Mouse (Mus musculus) heart, embryonic 11.5 days (tissue): ENCODE data around the gene Mgll. TPM values are rescaled to one million over a fixed set of nuclear protein-coding genes. Genes with fewer than 3 reads are reported as not detected.

Experiments used
- ATAC-seq: fragments of 200-750 bp; cut with Nextera tagmentation; replicated peaks from 2 replicates; pipeline ENCODE4 v1.8.0; 2017; ENCODE audit warnings: moderate library complexity; ENCODE audit not compliant: insufficient number of reproducible peaks, low FRiP score, low TSS enrichment
- H3K27ac ChIP-seq: fragments of 300-500 bp; sonication (generic); 2 replicates; pipeline ENCODE4 v1.5.1; 2014; ENCODE audit warnings: mild to moderate bottlenecking, low read depth, low read length
- H3K27me3 ChIP-seq: fragments of 300-500 bp; sonication (generic); 2 replicates; pipeline ENCODE4 v1.6.1; 2014; ENCODE audit warnings: mild to moderate bottlenecking, low read length, mixed read lengths; ENCODE audit not compliant: control insufficient read depth, insufficient read depth
- H3K36me3 ChIP-seq: fragments of 300-500 bp; sonication (generic); 2 replicates; pipeline ENCODE4 v1.6.1; 2014; ENCODE audit warnings: mild to moderate bottlenecking, low read length, moderate library complexity, mixed read lengths; ENCODE audit not compliant: control insufficient read depth, insufficient read depth
- H3K4me1 ChIP-seq: fragments of 300-500 bp; sonication (generic); 2 replicates; pipeline ENCODE4 v1.6.1; 2014; ENCODE audit warnings: low read length; ENCODE audit not compliant: control insufficient read depth, insufficient read depth
- H3K4me2 ChIP-seq: fragments of 300-500 bp; sonication (generic); 2 replicates; pipeline ENCODE4 v1.6.1; 2014; ENCODE audit warnings: mild to moderate bottlenecking, moderate library complexity
- H3K4me3 ChIP-seq: fragments of 300-500 bp; sonication (generic); 2 replicates; pipeline ENCODE4 v1.5.1; 2014; ENCODE audit warnings: low read depth, low read length
- H3K9ac ChIP-seq: fragments of 300-500 bp; sonication (generic); 2 replicates; pipeline ENCODE4 v1.6.1; 2014; ENCODE audit warnings: mild to moderate bottlenecking, low read depth, low read length, moderate library complexity
- H3K9me3 ChIP-seq: fragments of 300-500 bp; sonication (generic); replicated peaks from 2 replicates; pipeline ENCODE4 v1.6.1; 2016; ENCODE audit warnings: low read length; ENCODE audit not compliant: control insufficient read depth
- WGBS: fragments of 180-500 bp; shearing (Covaris S2); extraction: QIAGEN DNeasy Blood & Tissue Kit; methylation state at CpG from one replicate; pipeline ENCODE4 v1.1.7; 2014; ENCODE audit not compliant: insufficient replicate concordance; 5-methylcytosine and 5-hydroxymethylcytosine counted together
- polyA plus RNA-seq: library from polyadenylated mRNA; unstranded; fragments of >200 nt; fragmentation: Nextera tagmentation; extraction: Ambion mirVana; gene quantifications from 2 replicates; pipeline ENCODE4 v1.2.1, GENCODE M21; 2014

The Mgll gene
- polyA plus RNA-seq, 1 experiment from 2014 or later, result 8.6 TPM

DNA sequence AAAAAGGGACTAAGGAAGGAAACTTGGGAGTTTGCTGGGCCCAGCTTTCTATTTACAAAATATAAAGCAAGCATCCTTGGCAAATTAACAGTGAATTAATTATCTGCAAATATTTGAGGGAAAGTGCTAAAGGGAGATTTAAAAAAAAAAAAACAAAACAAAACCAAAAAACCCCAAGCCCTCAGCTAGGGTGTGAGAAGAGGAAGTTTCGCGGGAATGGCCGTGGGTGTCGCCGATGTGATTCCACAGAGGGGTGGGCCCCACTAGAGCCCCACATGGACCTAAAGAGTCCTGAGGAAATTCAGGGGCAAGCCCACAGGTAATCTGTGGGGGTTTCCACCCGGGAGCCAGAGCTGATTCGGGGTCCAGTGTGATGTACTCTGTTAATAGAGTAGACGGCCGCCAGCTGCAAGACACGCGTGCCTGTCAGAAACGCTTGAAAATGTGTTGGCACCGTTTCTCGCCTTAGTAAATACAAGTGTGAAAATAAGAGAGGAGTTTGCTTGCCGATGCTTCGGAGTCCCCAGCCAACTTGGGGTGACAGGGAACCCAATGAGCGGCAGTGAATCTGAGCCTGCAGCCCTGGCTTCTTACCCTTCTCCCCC, 46.2 kb downstream of the Mgll start:
- Histone ChIP-seq H3K4me1 (peaks cover 17% of the 10 kb centered on the region), H3K4me2 (no peak overlapping the region), H3K36me3 (no peaks in the 10 kb centered on the region), H3K27me3 (no peaks in the 10 kb centered on the region), H3K4me3 (no peak overlapping the region), H3K9me3 (no peaks in the 10 kb centered on the region), H3K9ac (no peak overlapping the region), H3K27ac (no peak overlapping the region)
- ATAC-seq, result no peak
- WGBS, result 72% methylated on average over 17 of the region's 17 CpGs

DNA sequence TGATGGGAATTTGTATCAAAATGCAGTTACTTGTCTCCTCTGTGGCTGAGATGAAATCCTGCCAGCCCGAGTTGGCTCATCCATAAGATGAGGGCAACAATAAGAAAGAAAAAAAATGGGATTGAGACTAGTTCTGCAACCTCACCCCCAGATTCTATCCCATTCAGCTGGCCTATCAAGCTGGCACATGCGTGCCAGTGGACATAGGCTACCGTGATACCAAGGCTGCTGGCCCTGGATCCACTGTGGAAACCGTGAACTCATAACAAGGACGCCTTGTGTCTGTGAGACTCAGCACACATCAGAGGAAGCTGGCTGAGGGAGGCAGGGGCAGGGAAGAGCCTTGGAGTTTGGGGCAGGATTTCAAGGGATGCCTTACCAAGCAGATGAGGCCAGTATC, 46.8 kb downstream of the Mgll start:
- no peaks in the 10 kb centered on the region for H3K36me3 ChIP-seq
- H3K9me3 ChIP-seq, result no peaks in the 10 kb centered on the region
- H3K27me3 ChIP-seq, result no peaks in the 10 kb centered on the region
- H3K4me3 ChIP-seq, result no peak overlapping the region
- no peak for ATAC-seq
- WGBS, result 85% methylated on average over 5 of the region's 5 CpGs
- H3K27ac ChIP-seq, result no peak overlapping the region
- peaks cover 13% of the 10 kb centered on the region for H3K4me1 ChIP-seq
- H3K9ac ChIP-seq, result no peak overlapping the region
- H3K4me2 ChIP-seq, result no peak overlapping the region

DNA sequence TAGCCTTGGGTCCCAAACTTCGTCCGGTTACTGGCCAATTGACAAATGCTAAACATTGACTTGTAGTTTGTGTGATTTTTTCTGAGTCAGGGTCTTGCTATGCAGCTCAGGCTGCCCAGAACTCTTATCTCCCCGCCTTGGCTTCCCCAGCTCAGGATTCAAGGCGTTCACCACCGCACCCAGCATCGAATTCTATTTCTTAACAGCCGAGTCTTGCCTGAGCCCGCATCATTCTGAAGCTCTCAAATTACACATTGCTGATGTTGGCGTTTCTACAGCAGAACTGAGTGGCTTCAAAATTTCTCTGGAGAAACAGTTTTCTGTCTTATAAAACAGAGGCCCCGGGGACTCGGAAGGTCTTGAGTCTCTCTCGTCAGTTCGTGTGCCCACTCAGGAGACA, 47.8 kb downstream of the Mgll start:
- ATAC-seq, result no peak
- H3K4me1 ChIP-seq, result peaks cover 9% of the 10 kb centered on the region; the same call in 1 of the 2 replicates
- 73% methylated on average over 13 of the region's 13 CpGs for WGBS
- H3K27ac ChIP-seq, result no peak overlapping the region
- no peak overlapping the region for H3K9ac ChIP-seq
- H3K4me2 ChIP-seq, result no peak overlapping the region
- H3K36me3 ChIP-seq, result no peaks in the 10 kb centered on the region
- H3K4me3 ChIP-seq, result no peak overlapping the region
- H3K9me3 ChIP-seq, result no peaks in the 10 kb centered on the region
- H3K27me3 ChIP-seq, result no peaks in the 10 kb centered on the region

DNA sequence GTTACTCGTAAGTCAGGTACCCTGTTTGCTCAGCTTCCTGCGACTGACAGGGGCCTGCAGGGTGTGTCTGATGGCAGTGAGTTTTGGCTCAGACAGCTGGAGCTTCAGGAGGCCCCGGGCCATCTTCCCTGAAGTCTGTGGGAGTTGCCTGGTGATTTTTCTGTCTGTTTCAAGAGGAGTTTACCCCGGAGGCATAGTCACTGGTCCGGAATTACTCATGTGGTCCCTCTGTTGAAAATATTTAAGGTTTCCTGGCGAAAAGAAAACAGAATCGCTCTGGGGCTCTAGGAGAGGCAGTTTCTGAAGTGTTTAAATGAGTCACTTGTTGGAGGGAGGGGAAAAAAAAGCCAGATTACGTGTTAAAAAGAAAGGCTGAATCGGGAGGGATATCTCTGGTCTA, 49.8 kb downstream of the Mgll start:
- no peak for ATAC-seq

DNA sequence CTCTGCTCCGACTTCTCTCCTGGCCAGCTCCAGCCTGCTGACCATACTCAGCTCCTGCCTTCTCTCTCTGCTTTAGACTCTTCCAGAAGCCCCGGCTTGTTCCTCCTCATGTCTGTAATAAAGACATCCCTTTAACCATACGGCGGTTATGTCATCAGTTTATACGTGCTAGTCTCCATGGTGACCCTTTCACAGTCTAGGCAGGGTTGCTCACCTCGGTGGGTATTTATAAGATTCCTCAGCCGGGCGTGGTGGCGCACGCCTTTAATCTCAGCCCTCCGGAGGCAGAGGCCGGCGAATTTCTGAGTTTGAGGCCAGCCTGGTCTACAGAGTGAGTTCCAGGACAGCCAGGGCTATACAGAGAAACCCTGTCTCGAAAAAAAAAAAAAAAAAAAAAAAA, 51.1 kb downstream of the Mgll start:
- no peak overlapping the region for H3K4me2 ChIP-seq
- no peak for ATAC-seq
- WGBS, result 71% methylated on average over 14 of the region's 14 CpGs
- H3K9ac ChIP-seq, result 0 out of 2 replicates have a peak overlapping the region, but pooled peaks have one; percentile 46
- H3K36me3 ChIP-seq, result no peaks in the 10 kb centered on the region
- H3K9me3 ChIP-seq, result no peaks in the 10 kb centered on the region
- no peak overlapping the region for H3K4me3 ChIP-seq
- no peak overlapping the region for H3K27ac ChIP-seq
- H3K4me1 ChIP-seq, result 0 out of 2 replicates have a peak, but pooled peaks cover 6% of the 10 kb centered on the region
- no peaks in the 10 kb centered on the region for H3K27me3 ChIP-seq

More for the DNA sequence above, 49.8 kb downstream of the Mgll start:
- no peak overlapping the region for H3K4me3 ChIP-seq
- 59% methylated on average over 9 of the region's 9 CpGs for WGBS
- no peaks in the 10 kb centered on the region for H3K36me3 ChIP-seq
- no peak overlapping the region for H3K27ac ChIP-seq
- 0 out of 2 replicates have a peak, but pooled peaks cover 6% of the 10 kb centered on the region for H3K4me1 ChIP-seq
- H3K9me3 ChIP-seq, result no peaks in the 10 kb centered on the region
- no peaks in the 10 kb centered on the region for H3K27me3 ChIP-seq
- H3K4me2 ChIP-seq, result no peak overlapping the region
- no peak overlapping the region for H3K9ac ChIP-seq

DNA sequence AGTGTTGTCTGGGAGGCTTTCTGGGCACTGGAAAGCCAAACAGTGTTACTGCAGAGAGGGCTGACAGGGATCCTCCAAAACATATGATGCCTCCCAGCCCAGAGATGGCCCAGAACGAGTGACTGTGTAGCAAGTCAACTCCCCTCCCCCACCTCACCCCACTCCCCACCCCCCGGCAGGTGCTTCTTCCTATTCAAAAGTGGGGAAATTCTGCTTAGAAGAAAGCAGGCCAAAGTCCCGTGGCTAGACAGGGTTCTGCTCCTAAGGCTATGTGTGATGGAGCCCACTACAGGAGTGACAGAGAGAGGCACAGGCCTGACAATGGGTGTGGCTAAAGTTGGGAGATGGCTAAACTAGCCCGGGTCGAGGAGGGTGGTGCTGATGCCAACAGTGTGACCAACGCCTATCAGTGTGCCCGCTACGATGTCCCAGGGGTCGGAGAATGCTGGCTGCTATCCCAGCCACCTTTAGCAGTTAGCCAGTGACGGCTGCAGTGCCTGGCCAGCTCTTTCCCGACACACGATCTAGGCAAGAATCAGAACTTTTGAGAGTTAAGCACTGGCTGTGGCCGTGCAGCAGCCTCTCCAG, 52.2 kb downstream of the Mgll start:
- H3K9ac ChIP-seq, result no peak overlapping the region
- WGBS, result 56% methylated on average over 13 of the region's 13 CpGs
- H3K4me1 ChIP-seq, result 0 out of 2 replicates have a peak, but pooled peaks cover 6% of the 10 kb centered on the region
- H3K4me3 ChIP-seq, result no peak overlapping the region
- no peaks in the 10 kb centered on the region for H3K9me3 ChIP-seq
- H3K4me2 ChIP-seq, result no peak overlapping the region
- H3K27me3 ChIP-seq, result no peaks in the 10 kb centered on the region
- no peak for ATAC-seq
- H3K36me3 ChIP-seq, result no peaks in the 10 kb centered on the region
- no peak overlapping the region for H3K27ac ChIP-seq

DNA sequence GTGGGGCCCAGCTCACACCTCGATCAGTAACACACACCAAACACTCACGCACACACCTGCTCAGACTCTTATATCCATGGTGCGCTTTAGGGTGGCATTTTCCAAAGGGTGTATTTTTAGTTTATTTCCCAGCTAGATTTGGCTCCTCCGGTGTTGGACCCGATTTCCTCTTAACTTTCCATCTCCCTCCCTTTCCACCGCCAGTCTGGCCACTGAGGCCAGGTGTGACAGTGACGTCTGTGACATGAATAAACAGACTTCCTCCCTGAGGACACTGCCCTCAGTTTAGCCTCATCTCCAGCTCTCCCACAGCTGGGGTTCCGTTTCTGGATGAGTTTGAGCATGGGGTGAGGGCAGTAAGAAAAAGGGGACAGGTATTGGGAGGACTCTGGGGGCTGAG, 52.8 kb downstream of the Mgll start:
- no peaks in the 10 kb centered on the region for H3K27me3 ChIP-seq
- 61% methylated on average over 8 of the region's 8 CpGs for WGBS
- no peak overlapping the region for H3K4me3 ChIP-seq
- H3K9ac ChIP-seq, result no peak overlapping the region
- no peak for ATAC-seq
- no peaks in the 10 kb centered on the region for H3K9me3 ChIP-seq
- H3K27ac ChIP-seq, result no peak overlapping the region
- no peaks in the 10 kb centered on the region for H3K36me3 ChIP-seq
- 0 out of 2 replicates have a peak, but pooled peaks cover 6% of the 10 kb centered on the region for H3K4me1 ChIP-seq
- H3K4me2 ChIP-seq, result no peak overlapping the region

DNA sequence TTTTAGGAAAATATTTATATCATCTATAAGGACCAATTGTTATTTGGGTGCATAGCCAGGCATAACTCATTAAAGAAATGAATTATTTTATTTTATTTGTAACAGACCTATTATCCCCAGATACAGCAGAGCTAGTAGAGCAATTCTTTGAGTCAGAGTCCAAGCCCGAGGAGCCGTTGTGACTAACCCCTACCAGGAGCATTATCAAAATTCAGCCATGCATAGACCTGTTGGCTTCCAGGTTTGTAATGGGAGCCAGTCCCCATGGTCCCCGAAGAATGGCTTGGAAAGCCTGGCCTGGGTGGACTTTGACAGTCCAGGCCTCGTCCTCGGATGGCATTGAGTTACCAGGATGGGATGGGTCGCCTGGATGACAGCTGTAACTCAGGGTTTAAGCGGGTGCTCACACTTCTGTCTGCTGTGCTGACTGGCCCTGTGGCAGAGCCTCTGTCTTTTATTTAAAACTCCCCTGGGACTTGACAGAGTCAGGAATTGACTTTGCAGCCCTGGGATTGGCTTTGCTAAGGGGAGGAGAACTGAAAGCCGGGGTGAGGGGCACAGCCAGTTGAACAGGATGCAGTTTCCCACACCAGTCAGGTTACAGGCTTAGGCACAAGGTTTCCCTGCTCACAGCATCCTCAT, 54.0 kb downstream of the Mgll start:
- Histone ChIP-seq H3K9me3 (no peaks in the 10 kb centered on the region), H3K4me1 (0 out of 2 replicates have a peak, but pooled peaks cover 10% of the 10 kb centered on the region), H3K4me2 (no peak overlapping the region), H3K27ac (no peak overlapping the region), H3K36me3 (no peaks in the 10 kb centered on the region), H3K9ac (no peak overlapping the region), H3K27me3 (no peaks in the 10 kb centered on the region), H3K4me3 (no peak overlapping the region)
- WGBS, result 60% methylated on average over 8 of the region's 8 CpGs
- no peak for ATAC-seq
